Mouse (Mus musculus) MEL (cell line): ENCODE measurements around the gene Prpf8.

ENCODE experiments used
- GATA1 ChIP-seq: IDR thresholded peaks from 2 replicates; pipeline ENCODE4 v1.6.1; 2011; ENCODE audit warnings: low read depth, low read length, improper control_type of control experiment
- POLR2AphosphoS2 ChIP-seq: IDR thresholded peaks from 2 replicates; pipeline ENCODE4 v1.6.1; 2011; ENCODE audit warnings: low read length, improper control_type of control experiment
- RCOR1 ChIP-seq: IDR thresholded peaks from 2 replicates; pipeline ENCODE4 v1.6.1; 2012; ENCODE audit warnings: low read depth, mild to moderate bottlenecking, inconsistent platforms, low read length, improper control_type of control experiment

DNA sequence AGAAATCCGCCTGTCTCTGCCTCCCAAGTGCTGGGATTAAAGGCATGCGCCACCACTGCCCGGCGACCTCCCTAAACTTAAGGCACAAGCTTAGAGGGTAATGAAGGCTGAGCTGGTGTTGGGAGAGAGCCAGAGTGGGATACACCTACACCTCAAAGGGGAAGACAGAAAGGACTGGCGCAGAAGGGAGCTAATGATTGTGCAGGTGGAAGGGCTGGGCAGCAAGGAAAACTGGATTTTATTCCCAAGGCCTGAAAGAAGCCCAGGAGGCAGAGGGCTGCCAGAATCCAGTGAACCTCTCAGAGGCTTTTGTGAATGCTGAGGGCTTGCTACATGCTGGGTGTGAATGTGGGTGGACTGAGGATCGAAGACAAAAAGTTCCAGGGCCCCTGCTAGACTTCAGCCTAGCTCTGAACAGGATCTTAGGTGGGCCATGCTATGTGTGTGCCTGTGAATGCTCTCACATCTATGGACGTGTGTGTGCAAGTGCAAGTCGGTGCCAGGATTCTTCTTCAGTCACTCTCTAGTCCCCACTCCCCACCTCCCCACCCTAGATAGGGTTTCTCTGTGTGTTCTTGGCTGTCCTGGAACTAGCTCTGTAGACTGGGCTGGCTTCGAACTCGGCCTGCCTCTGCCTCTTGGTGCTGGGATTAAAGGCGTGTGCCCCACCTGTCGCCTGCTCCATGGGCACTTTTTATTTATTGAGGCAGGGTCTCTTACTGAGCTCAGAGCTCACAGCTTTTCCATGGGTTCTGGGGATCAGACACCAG is 49.8 kb downstream of the Prpf8 start:
- TF ChIP-seq POLR2AphosphoS2 (no peak), GATA1 (no peak), RCOR1 (no peak)
